Mouse (Mus musculus): ENCODE data around the gene Col6a5.

Gene Col6a5

DNA sequence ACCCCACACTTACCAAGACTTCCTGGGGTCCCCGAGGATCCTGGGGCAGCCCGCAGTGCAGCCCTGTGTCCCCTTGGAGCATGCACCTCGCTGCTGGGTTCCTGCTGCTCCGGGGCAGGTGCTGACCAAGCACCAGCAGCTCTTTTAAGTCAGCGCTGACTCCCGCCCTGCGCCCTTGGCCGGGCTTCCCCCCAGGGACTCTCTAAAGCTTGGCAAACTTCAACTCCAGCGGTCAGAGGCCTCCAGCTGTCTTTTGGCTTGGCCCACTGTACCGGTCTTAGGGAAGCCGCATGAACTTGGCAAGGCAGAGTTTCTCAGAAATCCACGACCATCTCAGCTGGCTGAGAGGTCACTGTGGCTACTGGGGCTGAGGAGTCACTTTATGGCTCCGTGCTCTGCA lies at the start of gene Col6a5:
Gene Col6a5, minus strand, starts transcription at position 111 of the 400 bp plus-strand sequence.
- DNase-seq (ENCODE audit: low read depth, low spot score) = no peak

DNA sequence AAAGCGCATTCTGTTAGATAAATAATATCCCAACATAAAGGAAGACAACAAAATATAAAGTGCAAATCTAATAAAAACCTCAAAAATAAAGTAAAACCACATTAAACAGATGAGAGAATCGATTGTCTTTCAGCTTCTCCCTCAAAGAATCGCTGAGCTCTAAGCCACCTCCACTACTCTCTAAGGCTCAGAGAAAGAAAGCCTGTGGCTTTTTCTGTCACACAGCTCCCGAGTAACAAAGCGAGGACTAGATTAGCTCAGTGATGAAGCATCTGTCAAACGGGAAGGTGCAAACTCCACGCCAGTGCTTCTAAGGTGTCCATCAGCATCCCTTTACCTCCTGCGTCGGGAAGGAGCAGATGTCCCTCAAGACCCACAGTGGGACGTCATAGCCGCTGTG lies 37.5 kb upstream of the Col6a5 start:
- no peak for DNase-seq (ENCODE audit: low read depth, low spot score)

DNA sequence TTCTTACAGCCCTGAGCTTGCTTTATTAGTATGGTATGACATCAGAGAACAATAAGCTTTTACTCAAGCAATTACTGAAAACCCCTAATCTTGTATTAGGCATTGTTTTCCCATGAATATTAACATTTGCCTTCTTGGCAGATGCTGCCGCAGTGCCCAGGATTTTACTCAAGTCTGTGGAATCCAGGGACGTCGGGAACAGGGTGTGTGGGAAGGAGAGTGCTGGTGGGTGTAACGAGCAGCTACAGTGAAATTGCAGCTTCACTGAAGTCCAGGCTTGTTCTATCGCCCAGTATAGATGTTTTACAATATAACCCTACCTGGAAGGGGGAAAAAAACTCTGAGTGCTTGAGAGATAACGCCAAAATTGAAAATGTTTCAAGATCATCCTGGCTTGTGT lies 32.0 kb upstream of the Col6a5 start:
- no peak for DNase-seq (ENCODE audit: low read depth, low spot score)

GRCm38 (mm10) chr9:105990099-105990498 lies 29.7 kb upstream of the Col6a5 start:
- DNase-seq (ENCODE audit: low read depth, low spot score) = no peak

GRCm38 (mm10) chr9:105989468-105989867 lies 29.0 kb upstream of the Col6a5 start:
- no peak for DNase-seq (ENCODE audit: low read depth, low spot score)

DNA sequence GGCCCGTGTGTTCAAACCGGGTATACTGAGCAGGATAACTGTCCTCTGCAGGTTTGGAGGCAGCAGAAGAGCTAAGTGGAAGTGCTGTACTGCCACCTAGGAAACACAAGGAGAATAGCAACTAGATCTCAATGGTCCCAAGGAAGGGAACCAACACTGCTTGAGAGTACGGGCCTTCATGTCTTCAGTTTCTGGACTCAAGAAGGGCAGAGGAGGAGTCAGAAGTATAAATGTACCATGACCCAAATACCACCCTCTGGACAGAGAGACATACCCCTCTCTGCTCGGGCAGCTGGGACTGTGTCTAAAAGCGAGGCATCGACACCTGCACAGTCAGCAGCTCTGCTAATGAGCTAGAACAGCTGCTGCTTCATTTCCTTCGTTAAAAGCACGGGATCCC lies 27.7 kb upstream of the Col6a5 start:
- no peak for DNase-seq (ENCODE audit: low read depth, low spot score)

GRCm38 (mm10) chr9:105984931-105985519 lies 24.6 kb upstream of the Col6a5 start:
- DNase-seq (ENCODE audit: low read depth, low spot score) = no peak

- DNase-seq (ENCODE audit: low read depth, low spot score) = no peak
These were observed 18.0 kb upstream of the Col6a5 start for GRCm38 (mm10) chr9:105978479-105978878.

GRCm38 (mm10) chr9:105976871-105977270 lies 16.4 kb upstream of the Col6a5 start:
- no peak for DNase-seq (ENCODE audit: low read depth, low spot score)

DNA sequence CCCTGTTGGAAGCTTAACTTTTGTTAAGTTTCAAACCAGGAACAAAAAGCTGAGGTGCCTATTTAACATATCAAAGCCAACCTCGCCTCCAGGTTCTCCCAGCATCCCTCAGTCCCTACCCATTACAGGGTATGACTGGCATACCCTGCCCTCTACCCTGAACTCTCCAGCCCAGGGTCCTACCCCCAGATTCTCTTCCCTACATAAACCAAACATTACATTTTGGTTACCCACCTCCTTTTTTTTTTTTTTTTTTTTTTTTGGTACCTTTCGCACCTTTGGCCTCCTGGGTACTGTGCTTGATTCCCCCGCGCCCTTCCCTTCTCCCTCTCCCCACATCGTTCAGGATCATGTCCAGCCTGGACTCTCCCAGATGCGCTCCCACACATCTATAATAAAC lies 15.9 kb upstream of the Col6a5 start:
- no peak for DNase-seq (ENCODE audit: low read depth, low spot score)

GRCm38 (mm10) chr9:105973736-105974135 lies 13.3 kb upstream of the Col6a5 start:
- no peak for DNase-seq (ENCODE audit: low read depth, low spot score)

DNA sequence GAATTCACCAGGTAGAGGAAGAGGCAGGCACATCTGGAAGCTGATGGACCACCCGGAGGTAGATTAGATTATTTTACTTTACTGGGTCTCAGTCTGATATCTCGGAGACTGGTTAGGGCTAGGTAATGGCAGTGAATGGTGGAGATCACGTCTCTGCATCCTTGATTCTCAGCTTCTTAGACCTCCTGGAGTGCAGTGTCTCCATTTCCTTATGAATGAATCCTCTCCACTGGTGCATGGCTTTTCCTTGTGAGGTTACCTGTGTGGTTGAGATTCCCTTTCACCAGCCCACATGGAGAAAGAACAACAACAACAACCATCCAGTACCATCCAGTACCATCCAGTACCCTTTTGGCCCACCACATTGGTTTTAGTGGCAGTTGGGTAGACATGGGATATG lies 11.6 kb upstream of the Col6a5 start:
- no peak for DNase-seq (ENCODE audit: low read depth, low spot score)

DNA sequence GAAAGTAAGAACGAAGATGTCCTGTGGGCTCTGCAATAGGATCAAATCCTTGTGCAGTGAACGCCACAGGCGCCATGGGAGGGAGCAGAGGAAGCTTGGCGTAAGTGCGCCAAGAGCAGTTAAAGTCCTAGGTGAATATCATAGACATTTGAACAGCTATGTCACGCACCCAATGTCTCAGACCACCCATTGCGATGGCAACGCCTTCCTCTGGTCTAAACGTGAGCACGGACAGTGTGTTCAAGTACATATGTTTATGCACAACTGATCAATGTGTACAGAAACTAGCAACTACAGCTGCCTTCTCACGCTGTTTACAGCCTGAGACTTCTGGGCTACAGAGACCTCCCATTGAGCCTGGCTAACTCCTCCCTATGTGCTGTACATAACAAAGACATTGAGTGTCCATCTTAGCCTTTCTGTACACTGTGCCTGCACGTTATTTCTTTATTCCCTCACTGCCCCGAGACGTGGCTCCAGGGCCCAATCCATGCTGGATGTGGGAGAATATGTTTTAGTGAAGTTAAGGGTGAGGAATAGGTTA lies 11.0 kb upstream of the Col6a5 start:
- DNase-seq (ENCODE audit: low read depth, low spot score) = no peak

- no peak for DNase-seq (ENCODE audit: low read depth, low spot score)
These were observed 10.5 kb upstream of the Col6a5 start for GRCm38 (mm10) chr9:105970901-105971300.

DNA sequence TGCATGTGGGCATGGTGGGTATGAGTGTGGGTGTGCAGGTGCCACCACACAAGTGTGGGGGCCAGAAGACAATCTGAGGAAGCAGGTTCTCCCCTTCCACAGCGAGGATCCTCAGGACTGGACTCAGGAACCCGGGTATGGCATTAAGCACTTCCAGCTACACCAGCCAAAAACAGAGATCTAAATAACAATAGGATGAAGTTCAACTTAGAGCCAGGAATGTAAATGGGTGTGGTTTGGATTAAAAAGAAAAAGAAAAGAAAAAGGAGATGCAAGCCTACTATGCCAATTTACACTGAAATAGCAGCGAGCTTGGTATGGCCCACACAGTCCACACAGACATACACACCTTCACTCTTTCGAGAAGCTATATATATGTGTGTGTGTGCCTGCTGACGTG lies 7.5 kb upstream of the Col6a5 start:
- DNase-seq (ENCODE audit: low read depth, low spot score) = no peak

GRCm38 (mm10) chr9:105959116-105959515 lies 1.3 kb downstream of the Col6a5 start:
- no peak for DNase-seq (ENCODE audit: low read depth, low spot score)

DNA sequence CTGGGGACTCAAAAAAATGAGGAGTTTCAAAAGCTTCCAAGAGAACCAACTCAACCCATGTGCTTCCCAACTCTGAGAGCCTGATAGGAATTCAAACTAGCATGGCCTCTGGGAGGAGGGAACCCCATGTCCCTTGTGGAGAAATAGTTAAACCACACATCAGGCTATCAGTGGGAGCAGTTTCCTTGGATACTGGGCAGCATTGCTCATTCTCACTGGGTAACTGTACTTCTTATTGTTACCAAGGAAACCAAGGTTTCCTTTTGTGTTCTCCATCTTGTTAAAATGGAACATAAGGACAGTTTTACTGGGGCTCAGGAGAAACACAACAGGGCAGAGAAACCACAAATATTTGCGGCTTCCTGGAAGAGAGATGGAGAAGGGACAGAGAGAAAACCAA lies 10.7 kb downstream of the Col6a5 start:
- no peak for DNase-seq (ENCODE audit: low read depth, low spot score)

- no peak for DNase-seq (ENCODE audit: low read depth, low spot score)
These were observed 12.9 kb downstream of the Col6a5 start for GRCm38 (mm10) chr9:105947577-105947976.

DNA sequence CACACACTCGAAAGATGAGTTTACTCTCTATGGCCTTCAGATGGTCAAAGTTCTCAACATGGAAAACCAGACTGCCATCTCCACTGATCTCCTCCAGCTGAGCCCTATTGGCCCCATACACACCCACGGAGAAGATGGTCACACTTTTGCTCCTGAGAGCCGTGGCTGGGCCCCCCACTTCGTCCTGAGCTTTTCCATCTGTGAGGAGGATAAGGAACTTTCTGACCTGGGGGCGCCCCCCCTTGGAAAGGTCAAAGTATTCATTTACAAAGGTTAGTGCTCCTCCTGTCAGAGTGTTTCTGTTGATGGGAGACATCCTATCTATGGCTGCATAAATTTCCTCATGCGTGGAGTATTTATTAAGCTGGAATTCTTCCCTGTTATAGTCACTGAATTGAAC lies 26.6 kb downstream of the Col6a5 start:
- no peak for DNase-seq (ENCODE audit: low read depth, low spot score)

DNA sequence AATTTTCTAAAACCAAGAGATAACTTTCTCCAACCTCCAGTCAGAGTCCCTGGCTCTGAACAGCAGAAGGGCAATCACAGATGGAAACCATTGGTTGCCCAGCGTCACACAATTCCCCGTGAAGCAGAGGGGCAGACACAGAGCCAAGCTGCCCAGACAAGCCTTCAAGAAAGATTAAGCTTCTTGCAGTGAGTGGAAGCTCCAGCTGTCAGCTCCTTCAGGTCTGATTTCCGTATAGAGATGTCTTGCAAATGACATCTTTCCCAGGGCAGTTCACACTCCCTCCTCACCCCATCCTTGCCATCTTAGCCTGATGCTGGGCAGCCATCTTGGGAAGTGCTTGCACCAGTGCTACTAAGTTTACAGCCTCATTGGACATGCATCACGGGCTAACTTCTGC lies 31.2 kb downstream of the Col6a5 start:
- no peak for DNase-seq (ENCODE audit: low read depth, low spot score)

- DNase-seq (ENCODE audit: low read depth, low spot score) = no peak
These were observed 31.9 kb downstream of the Col6a5 start for GRCm38 (mm10) chr9:105928406-105929071.

DNA sequence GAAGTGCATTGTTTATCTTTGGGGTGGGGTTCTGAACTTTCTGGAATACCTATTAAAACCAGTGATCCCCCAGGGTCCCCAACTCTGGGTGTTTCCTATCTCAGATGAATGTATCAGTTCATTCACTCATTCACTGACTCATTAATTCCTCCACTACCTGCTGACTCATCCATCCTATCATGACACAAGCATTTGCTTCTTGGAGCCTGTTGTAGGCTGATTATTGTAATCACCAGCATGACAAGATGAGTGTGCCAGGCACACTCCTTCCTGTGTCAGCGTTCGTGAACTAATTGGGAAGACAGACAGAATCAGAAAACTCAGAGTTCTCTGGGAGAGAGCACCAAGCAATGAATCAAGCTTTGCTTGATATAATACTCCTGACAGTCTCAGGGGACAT lies 36.8 kb downstream of the Col6a5 start:
- DNase-seq (ENCODE audit: low read depth, low spot score) = no peak

DNA sequence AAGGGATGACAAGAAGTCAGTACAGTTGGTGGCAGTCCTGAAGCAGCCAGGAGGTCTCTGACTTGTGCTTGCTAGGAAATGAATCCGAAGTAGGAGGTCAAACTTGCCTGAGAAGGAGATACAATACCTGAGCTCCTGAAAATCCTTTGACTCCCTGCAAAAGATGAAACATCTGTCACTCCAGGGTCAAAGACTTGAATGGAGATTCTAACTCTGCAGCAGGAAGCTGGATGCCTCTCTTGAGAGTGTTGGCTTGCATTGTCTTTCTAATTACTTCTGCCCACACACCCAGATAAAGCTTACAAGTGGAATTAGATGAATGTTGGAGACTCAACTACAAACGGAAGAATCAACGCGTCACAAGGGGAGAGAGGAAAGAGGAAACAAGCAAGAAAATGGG lies 45.3 kb downstream of the Col6a5 start:
- DNase-seq (ENCODE audit: low read depth, low spot score) = no peak
